Mouse (Mus musculus): ENCODE measurements around the gene Olfr564.

Gene Olfr564

DNA sequence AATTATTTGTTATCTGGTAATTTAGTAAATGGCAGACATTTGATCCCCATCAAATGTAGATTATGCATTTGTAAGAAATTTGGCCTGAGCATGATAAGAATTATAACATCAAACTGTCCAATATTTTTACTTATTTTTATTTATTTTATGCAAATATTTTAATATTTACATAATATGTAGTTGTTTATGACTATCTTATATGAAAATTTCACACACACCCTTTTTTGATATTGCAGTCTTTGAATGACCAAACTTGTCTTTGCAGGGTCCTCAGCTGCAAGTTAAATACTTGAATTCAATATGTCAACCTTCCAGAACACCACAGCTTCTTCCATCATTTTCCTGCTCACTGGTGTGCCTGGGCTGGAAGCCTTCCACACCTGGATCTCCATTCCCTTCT, at the start of gene Olfr564:
Gene Olfr564 (plus strand): TSS at position 301 of the 400 bp plus-strand sequence.
- no peak for DNase-seq (ENCODE audit: low read depth, low spot score)

DNA sequence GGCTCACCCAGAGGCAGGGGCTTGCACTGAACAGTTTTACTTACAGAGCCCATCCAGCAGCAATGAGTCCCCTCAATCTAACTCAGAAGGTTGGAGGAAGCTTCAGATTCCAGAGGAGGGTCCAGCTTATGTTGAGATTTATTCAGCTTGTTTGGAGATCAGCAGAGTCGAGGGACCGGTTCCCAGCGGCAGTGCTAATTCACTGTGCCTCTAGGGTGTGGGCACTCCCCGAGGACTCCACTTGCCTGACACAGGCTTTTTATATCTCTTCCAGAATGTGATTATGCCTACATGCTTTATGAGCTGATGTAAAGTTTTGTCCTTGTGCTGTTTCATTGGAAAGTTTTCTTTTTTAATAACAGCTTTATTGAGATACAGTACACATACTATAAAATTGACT, 44.0 kb upstream of the Olfr564 start, which contains the start of the genes Olfr560 and Olfr78:
Gene Olfr560 (minus strand): TSS at position 101 of the 400 bp plus-strand sequence.
Gene Olfr78 (minus strand): TSS at position 206 of the 400 bp plus-strand sequence.
- DNase-seq (ENCODE audit: low read depth, low spot score), result no peak

DNA sequence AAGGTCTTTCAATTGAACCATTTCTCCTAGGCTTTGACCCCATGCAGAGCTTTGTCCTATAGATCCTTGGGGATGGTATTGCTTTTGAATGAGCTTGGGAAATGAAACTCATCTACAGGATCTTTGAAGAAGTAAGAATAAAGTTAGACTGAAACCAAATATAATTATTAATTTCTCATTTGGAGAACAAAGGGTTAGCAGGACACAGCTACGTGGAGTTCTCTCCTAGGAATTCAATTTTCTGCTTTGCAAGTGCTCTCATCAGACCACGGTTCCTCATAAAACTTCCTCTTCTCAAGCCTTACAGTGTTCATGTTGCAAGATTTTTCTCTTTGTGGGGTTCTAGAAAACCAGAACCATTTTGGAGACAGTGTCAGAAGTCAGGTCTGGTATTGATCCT, 32.4 kb upstream of the Olfr564 start, which contains the start of gene Olfr561:
Gene Olfr561 (plus strand): TSS at position 301 of the 400 bp plus-strand sequence.
- DNase-seq (ENCODE audit: low read depth, low spot score), result no peak
